Mouse (Mus musculus): ENCODE measurements at regions not wholly inside any gene's neighbourhood (a gene's known extent, or its start where the extent isn't known, plus 50 kb on each side); places are given as distances from the start of the nearest gene placed in this dataset.
A peak's percentile ranks its signal among the peaks of the same experiment; 100 is the strongest.
"Not testable (repeated sequence)": the region's sequence is repeated elsewhere in the genome, so short reads cannot be mapped to it uniquely, and the experiment has no call there.

DNA sequence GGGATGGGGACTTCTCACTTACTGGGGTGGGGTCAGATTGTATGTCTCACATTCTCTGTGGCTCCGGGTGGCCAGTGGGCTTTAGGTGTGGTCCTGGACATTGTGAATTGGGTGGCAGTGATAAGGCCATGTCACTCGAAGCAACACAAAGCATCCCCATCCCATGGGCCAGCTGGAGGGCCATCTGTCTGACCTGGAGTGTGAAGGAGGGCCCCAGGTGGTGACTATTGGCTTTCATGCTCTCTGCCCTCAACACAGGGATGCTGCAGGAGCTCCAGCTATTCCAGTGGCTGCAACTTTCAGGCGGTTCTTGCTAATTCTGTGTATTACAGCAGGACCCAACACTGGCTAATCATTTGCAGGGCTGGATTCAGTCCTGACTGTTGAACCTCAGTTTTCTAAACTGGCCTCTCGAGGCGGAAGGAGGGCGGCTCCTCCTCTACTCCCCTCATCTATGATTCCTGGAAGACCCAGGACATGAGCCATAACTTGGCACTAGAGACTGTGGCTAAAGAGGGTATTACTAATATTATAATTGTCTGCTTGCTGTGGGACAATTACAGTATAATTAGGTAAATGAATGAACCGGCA lies 64.1 kb downstream of the 9530068E07Rik start:
- no peak for DNase-seq (ENCODE audit: low read depth, low spot score)

DNA sequence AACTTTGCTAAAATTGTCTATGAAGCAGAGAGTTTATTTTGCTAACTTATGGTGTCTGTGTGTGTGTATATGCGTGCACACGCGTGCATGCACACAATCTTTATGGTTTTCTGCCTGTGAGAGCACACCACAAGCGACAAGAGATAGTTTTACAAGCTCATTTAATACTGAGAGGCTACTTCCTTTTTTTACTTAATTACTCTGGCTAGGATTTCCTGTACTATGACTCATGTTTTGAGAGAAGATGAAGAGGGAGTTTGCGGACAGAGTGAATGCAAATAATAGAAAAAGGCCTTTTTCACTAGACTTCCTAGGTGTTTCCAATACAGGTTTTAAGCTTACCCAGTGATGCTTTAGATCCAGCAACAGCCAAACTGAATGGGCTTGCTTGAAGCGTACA lies 74.9 kb downstream of the 9530068E07Rik start:
- DNase-seq (ENCODE audit: low read depth, low spot score), result not testable (repeated sequence)

DNA sequence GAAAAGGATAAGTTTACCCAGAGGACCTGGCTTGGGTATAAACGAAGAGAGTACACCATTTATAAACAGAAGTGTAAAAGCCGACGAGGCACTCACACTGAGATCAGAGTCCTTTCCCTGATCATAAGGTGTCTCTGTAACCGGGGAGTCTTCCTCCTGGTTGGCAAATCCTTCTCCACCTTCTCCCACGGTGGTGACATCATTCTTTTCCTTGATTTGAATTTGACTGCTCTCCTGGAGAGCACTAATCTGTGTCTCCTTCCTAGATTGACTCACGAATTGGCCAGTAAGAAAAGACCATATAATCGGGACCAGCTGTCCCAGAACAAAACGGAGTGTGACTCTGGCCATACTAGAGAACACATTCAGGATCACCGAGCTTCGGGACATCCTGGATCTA lies 83.9 kb downstream of the 9530068E07Rik start:
- DNase-seq (ENCODE audit: low read depth, low spot score), result peak; percentile 75

DNA sequence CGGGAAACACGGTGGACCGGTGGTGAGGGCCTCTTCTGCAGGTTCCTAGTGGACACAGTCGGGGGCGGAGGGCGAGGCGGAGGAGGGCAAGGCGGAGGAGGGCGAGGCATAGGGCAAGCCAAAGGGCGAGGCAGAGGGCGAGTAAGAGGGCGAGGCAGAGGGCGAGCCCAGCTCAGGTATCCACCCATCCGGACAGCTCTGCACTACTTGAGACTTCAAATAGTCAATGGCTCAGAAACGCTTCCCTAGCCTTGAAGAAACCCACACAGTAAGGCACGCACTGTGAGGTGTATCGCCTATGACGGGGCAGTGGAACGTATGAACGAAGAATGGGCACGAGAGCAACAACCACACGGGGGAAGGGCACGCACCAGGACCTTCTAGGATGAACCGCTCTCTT lies 84.5 kb downstream of the 9530068E07Rik start:
- DNase-seq (ENCODE audit: low read depth, low spot score), result peak; percentile 54

DNA sequence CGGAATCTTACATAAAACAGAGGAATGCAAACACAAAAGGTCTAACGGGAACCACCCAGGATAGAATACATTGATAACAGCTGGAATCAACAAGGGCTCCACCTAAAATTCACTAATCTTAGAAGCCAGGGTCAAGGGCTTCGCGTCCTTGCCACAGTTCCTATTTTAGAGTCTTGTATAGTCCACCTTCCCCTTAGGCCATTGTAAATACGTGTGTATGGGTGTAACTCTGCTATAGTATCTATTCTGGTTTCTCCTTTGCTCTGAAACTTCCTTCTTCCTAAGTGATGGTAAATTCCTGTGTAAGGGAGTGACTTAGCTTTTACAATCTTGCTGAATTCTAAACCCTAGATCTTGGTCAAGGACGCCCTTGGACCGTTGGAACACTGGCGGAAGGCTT lies 87.3 kb downstream of the 9530068E07Rik start:
- peak; percentile 67 for DNase-seq (ENCODE audit: low read depth, low spot score)

DNA sequence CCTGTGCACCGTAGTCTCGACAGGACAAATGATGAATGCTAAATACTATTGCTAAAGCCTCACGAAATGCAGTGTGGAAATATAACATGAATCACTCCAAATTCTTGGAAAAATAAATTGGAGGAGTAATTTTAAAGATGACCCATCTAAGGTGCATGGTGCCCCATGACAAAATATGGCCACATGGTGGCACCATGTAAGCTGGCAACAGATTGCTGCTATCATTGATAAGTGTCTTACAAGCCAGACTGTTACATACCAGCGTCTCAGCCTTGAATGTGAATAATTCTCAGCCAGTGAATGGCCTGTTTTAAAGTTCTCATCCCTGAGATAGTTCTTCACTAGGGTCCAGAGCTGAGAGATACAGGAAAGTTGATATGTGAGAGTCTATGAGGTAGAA lies 92.3 kb downstream of the 9530068E07Rik start:
- not testable (repeated sequence) for DNase-seq (ENCODE audit: low read depth, low spot score)

DNA sequence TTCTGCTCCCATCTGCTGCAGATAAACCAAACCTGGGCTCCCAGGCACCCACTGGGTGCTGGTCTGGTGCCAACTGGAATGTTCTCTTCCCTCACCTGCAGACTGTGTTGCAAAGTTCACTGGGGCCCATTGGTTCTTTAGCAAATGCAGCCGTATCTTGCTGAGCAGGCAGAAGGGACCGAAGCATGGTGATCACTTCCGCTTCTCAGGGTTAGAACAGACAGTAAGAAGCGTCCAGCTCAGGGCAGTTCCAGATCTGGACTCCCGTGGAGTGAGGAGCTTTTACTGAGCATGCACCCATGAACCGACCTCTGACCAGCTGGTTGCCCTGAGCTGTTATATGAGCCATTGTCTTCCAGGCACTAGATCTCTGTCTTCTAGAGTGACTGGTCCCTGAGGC lies 97.1 kb downstream of the 9530068E07Rik start:
- no peak for DNase-seq (ENCODE audit: low read depth, low spot score)

DNA sequence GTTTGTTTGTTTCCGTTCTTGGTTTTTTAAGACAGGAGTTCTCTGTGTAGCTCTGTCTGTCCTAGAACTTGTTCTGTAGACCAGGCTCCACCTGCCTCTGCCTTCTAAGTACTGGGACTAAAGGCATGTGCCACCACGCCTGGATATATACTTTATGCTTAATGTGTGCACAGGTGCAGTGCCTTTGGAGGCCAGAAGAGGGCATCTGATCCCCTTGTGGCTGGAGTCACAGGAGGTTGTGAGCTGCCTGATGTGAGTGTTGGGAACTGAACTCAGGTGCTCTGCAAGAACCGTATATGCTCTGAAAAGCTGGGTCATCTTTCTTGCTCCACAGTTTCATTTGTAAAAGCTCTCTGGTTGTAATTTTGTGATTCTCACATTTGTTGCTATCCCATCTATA lies 100.7 kb downstream of the 9530068E07Rik start:
- peak; percentile 63 for DNase-seq (ENCODE audit: low read depth, low spot score)

DNA sequence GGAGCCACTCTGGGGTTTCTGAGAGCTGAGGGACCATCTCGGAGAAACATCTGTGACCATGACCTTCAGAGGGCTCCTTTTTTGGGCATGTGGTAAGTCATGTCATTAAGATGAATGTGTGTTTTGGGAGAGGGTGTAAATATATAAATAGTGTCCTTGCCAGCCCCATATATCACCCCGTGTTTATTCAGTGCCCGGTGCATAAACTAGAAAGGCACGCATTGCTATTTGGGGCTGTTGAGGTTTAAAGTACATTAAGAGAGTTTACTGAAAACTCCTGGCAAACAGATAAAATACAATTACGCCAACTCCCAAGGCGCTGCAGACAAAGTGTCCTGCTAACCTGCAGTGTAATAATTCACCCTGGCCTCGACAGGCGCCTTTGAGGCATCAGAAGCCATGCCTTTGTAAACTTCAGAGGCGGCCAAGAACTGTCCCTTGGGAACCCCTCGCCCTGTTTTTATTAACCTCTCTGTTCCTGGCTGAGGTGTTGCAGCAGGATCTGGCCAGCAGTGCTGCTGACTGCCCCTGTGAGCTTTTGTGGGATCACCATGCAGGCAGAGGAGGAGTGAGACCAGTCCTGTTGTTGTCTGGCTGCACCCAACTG lies 106.6 kb downstream of the 9530068E07Rik start:
- DNase-seq (ENCODE audit: low read depth, low spot score), result no peak

DNA sequence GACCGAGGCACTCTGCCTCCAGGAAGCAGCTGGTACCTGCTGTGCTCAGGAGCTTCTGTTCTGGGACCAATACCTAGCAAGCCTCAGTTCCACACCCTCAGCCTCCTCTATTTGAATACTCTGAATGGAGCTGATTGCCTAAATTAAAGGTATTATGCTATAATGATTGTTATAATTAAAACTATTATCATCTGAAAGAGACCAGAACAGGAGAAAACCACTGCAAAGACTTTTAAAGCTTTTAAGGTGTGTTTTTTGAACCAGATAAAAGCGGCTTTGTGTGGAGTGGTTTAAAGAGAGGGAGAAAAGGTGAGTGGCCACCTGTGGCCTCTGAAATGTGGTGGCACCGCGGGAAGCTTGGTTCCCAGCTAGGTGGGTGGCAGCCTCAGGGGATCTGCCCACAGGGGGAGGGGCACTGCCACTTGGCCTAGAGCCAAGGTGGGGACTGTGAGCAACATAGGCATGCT lies 115.6 kb downstream of the 9530068E07Rik start:
- DNase-seq (ENCODE audit: low read depth, low spot score), result peak; percentile 55

DNA sequence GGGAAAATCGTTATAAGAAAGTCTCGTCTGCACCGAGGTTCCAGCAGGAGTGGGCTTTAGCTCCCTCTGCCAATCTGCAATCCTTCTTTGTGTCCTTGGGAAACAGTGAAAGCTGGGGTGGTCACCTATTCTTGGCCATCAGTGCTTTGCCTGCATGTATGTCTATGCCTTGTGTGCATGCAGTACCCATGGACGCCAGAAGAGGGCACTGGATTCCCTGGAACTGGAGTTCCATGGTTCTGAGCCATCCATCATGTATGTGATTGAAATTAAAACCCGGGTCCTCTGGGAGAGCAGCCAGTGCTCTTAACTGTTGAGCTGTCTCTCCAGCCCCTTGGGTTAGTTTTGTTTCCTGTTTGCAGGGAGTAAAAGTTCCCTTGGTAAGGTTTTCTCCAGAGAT lies 121.1 kb downstream of the 9530068E07Rik start:
- DNase-seq (ENCODE audit: low read depth, low spot score), result peak; percentile 71

DNA sequence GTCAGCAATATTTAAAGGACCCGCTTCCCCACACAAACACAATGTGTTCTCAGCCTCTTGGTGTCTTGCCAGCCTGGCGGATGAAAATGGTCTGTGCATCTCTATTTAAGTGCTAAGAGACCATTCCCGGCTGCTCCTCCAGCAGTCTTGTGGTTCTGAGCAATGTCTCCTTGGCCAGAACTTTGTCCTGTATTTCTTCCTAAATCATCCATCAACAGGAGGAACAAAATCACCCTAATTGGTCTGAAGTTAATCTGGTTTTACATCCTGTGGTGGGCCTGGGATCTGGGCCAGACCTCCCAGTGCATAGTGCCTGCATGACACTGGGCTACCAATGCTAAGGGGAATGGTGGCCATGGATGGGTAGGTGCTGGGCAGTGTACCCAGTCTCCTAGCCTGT lies 123.6 kb downstream of the 9530068E07Rik start:
- DNase-seq (ENCODE audit: low read depth, low spot score), result no peak

DNA sequence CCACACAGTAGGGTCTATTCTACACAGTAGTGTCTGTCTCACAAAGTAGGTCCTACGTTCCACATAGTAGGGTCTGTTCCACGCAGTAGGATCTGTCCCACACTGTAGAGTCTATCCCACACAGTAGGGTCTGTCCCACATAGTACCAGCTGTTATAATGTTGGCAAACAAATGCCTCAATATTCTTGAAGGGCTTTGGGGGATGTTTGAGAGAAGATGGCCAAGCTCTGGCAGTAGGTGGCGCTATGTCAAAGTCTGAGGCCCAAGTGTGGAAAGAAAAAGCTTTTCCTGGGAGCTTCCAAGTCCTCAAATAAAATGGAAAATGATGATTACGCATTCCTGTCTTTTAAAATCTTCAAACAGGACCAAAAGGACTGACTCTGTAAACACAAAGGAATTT lies 125.7 kb downstream of the 9530068E07Rik start:
- peak; percentile 50 for DNase-seq (ENCODE audit: low read depth, low spot score)

DNA sequence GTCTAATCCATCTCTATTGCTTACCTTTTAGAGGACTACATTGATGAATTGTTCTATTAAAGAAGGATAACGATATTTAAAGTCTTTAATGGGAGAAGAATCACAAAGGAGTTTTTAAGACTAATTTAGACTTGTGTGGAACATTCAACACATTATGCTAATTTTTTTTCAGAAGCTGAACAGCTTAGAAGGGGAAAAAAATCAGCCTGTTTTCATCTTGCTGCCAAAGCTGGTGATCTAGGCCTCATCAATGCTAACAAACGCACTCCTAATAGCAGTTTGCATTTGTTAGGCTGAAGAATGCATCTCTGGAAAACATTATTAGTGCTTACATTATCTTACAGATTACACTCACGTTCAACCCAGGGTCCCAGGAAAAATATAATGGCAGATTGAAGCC lies 126.2 kb downstream of the 9530068E07Rik start:
- no peak for DNase-seq (ENCODE audit: low read depth, low spot score)

DNA sequence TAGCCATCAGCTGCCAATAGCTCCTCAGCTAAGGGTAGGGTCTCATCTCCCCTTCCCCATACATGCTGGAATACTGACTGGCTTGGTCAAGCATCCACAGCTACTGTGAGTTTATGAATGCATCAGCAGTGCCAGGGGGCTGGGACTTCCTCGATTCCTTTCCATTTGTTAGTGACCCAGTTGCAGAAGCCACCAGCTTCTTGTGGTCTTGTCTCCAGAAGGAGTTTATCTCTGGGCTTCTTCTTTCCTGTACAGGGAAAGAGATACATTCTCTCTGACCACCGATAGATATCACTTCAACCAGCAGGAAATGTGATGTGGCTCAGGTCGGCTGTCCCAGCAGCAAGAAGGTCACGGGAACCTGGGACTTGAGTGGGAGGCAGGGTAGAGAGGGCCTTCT lies 127.0 kb downstream of the 9530068E07Rik start:
- no peak for DNase-seq (ENCODE audit: low read depth, low spot score)

DNA sequence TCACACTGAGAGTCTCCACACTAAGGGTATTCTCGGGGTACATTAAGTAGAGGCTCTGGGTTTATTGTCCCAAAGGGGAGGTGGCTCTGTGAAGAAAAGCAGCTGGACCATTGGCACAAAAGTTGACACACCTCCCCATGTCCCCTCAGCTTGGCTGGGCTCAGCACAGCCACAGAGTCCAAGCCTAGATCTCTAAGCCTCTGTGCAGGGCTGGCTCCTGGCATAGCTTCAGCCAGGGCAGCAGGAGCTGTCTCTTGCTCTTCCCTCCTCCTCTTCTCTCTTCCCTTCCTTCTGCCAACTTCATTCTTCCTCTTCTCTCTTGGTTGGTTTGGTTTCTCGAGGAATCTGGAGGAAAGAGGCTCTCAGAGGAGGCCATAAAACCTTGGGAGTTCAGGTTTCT lies 127.4 kb downstream of the 9530068E07Rik start:
- no peak for DNase-seq (ENCODE audit: low read depth, low spot score)

DNA sequence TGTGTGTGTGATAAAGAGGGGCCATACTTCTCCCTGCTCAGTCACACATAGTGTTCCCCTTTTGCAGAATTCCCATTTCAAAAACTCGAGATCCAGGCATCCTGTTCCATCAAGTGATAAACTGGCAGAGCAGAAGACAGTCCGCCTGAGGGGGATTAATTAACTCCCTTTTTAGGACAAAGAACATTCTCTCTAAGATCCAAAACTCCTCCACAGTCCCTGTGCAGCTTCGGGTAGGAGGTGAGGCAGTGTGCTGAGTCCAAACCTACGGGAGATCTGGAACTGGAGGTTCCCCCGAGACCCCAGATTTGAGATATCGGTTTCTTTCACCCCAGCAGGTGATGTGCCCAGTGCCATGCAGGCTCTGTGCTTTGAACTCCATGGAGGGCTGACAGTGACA lies 129.2 kb downstream of the 9530068E07Rik start:
- no peak for DNase-seq (ENCODE audit: low read depth, low spot score)

DNA sequence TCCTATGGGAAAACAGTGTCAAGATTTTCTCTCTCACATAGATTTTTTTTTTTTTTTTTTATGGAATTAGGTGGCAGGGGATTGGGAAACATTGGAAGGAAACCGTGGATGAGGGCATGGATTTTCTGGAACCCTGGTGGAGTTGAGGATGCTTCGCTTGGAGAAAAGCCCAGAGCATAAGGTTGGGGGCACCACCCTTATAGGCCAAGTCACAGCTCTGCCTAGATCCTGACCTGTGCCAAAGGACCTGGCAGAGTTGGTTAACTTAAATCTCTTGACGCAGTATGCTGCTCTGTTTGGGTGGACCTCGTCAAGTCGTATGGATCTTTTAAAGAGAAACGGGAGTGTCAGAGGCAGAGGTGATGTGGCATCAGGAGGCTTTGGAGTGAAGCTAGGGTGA lies 130.1 kb downstream of the 9530068E07Rik start:
- no peak for DNase-seq (ENCODE audit: low read depth, low spot score)

DNA sequence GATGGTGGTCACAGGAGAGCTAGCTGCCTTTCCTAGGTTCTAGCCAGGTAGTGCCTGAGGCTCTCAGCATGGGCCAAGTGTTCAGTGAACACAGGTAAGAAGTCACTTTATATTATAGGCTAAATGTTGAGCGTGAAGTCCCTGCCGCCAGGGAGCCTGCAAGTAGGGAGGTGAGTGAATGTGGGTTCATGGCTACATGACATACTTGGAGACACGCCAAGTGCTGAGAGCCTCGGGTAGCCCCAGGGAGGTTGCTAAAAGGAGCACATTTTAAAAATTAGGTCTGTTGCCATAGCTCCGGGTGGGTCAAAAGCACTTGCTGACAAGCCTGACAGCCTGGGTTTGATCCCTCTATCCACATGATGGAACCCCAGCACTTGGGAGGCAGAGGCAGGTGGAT lies 137.2 kb downstream of the 9530068E07Rik start:
- DNase-seq (ENCODE audit: low read depth, low spot score), result no peak

DNA sequence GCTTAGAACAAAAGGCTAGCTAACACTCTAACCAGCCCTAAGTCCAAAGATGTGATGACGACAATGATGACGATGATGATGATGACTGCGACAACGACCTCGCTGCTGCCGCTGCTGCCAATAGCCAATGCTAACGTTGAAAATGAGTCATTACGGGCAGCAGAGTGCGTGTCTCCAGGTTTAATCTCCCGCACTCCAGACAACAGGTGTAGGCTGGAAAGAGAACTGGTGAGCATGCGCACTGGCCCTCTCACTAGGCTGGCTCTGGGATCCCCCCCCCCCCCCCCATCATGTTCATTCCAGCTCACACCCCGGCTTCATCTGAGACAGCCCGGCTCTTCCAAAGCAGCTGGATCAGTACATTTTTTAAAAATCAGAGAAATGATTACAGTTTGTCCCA lies 138.4 kb downstream of the 9530068E07Rik start:
- peak; percentile 23 for DNase-seq (ENCODE audit: low read depth, low spot score)

DNA sequence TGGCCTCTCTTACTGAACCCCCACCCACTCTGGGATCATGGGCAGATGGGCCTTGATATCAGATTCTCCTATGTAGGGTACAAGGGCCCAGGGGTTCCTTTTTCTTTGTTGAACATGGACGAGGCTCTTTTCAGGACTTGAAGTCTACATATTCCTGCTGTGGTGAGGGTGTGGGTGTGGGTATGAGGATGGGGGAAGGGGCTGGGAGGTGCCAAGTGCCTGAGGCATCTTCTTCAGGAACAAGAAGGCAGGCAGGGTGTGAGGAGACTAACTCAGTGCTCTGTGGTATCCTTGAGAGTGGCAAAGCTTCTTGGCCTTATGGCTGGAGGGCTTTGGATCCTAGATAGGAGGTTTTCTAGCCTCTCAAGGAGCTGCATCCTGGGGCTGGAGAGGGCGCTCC lies 140.0 kb downstream of the 9530068E07Rik start:
- DNase-seq (ENCODE audit: low read depth, low spot score), result no peak

DNA sequence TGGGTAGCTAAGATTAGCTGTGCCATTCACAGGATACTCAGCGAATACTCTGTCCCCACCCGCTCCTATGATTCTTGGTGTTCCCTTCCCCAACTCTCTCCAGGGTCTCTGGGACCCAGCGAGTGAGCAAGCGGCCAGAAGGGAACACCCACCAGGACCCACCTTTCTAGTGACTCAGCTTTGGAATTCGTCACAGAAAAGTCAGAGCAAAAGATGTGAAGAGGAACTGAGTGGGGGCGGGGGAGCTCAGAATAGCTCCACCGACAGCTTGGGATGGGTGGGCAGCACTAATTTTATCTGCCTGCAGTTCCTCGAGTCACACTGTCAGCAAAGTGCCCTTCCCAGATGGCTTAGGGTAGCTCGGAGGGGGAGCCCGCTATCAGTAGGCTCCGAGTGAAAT lies 140.6 kb downstream of the 9530068E07Rik start:
- no peak for DNase-seq (ENCODE audit: low read depth, low spot score)

DNA sequence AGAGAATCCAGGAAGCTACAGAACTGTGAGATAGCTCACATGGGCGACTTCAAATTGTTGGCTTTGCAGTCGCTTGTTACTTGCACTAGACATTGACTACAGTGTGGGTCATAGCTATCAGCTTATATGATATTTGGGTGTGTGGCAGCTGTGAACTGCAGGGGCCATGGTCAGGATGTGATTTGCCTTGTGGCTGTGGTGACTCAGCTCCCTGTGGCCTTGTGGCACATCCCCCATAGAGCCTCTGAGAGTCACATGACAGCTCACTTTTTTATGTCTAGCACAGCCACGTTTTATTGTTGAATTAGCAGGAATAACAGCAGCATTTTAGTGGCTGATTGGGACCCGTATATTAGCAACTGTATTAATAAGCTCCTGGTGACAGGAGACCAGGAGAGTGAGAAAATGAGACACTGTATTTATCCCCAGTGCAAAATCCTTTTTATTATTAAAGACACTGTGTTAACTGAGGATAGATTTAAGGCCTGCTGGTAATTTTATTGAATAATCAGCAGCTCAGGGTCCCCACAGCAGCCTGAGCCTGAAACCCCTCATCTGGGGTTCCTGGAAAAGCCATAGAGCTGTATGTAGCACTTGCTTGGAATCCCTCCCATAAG lies 141.7 kb downstream of the 9530068E07Rik start:
- DNase-seq (ENCODE audit: low read depth, low spot score), result no peak

Data from R1 (cell line).